Mouse (Mus musculus) bone marrow, adult 2 months (tissue): Measurements from ENCODE around the gene Pfkfb4. TPM values are rescaled to one million over a fixed set of nuclear protein-coding genes. Genes with fewer than 3 reads are reported as not detected.

Experiments
- H3K27ac ChIP-seq: fragments of 200-500 bp; 2 replicates; pipeline ENCODE4 v1.5.1; 2012; ENCODE audit warnings: low read depth, mild to moderate bottlenecking, control low read depth, inconsistent platforms, low read length; ENCODE audit not compliant: control insufficient read depth, poor library complexity, insufficient read depth
- H3K4me1 ChIP-seq: fragments of 200-500 bp; 2 replicates; pipeline ENCODE4 v1.6.1; 2011; ENCODE audit warnings: low read length; ENCODE audit not compliant: control insufficient read depth, insufficient read depth
- H3K4me3 ChIP-seq: fragments of 200-500 bp; replicated peaks from 2 replicates; pipeline ENCODE3; 2011; ENCODE audit warnings: mild to moderate bottlenecking, low read depth, low read length, control low read depth; ENCODE audit not compliant: control insufficient read depth
- CTCF ChIP-seq: fragments of 200-500 bp; IDR thresholded peaks from 2 replicates; pipeline ENCODE4 v1.5.1; 2011; ENCODE audit warnings: low read length, control low read depth; ENCODE audit not compliant: control insufficient read depth, insufficient read depth
- POLR2A ChIP-seq: fragments of 200-500 bp; IDR thresholded peaks from 2 replicates; pipeline ENCODE4 v1.6.1; 2011; ENCODE audit warnings: low read depth, mild to moderate bottlenecking, control low read depth, low read length, borderline replicate concordance; ENCODE audit not compliant: control insufficient read depth
- WGBS: fragments of 180-500 bp; shearing (Covaris S2); methylation state at CpG from one replicate; pipeline ENCODE4 v1.1.7; 2018; 5-methylcytosine and 5-hydroxymethylcytosine counted together
- polyA plus RNA-seq: library from polyadenylated mRNA; stranded (reverse); fragments of >200 nt; gene quantifications from 2 replicates; pipeline ENCODE4 v1.2.4, GENCODE M21; 2011; ENCODE audit warnings: low replicate concordance; ENCODE audit not compliant: missing spikeins, insufficient read depth, insufficient read length

Gene Pfkfb4
- polyA plus RNA-seq, 1 experiment, result 35.2 TPM

DNA sequence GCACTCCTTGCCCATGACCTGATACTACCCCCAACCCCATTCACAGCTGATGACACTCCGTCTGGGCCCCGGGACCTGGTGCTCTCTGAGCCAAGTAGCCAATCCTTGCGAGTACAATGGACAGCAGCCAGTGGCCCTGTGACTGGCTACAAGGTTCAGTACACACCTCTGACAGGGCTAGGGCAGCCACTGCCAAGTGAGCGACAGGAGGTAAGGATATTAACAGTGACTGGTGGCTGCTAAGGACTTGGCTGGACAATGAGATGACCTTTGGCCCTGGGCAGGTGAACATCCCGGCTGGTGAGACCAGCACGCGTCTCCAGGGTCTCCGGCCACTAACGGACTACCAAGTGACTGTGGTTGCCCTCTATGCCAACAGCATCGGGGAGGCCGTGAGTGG, 35.7 kb upstream of the Pfkfb4 start:
- Histone ChIP-seq H3K4me3 (no peak overlapping the region), H3K4me1 (no peaks in the 10 kb centered on the region), H3K27ac (no peak overlapping the region)
- 90% methylated on average over 11 of the region's 11 CpGs for WGBS
- TF ChIP-seq CTCF (no peak), POLR2A (no peak)

GRCm38 (mm10) chr9:108963577-108963976, 28.0 kb upstream of the Pfkfb4 start:
- H3K4me1 ChIP-seq, result no peaks in the 10 kb centered on the region
- no peak overlapping the region for H3K4me3 ChIP-seq
- WGBS, result 77% methylated on average over 3 of the region's 3 CpGs
- TF ChIP-seq CTCF, result no peak
- no peak for TF ChIP-seq POLR2A
- no peak overlapping the region for H3K27ac ChIP-seq

GRCm38 (mm10) chr9:108964338-108964737, 27.2 kb upstream of the Pfkfb4 start:
- no peak overlapping the region for H3K4me3 ChIP-seq
- H3K4me1 ChIP-seq, result no peaks in the 10 kb centered on the region
- no peak overlapping the region for H3K27ac ChIP-seq
- TF ChIP-seq CTCF, result no peak
- TF ChIP-seq POLR2A, result no peak
- 65% methylated on average over 6 of the region's 6 CpGs for WGBS

- WGBS, result 60% methylated on average over 8 of the region's 8 CpGs
- Histone ChIP-seq H3K4me1 (no peaks in the 10 kb centered on the region), H3K27ac (no peak overlapping the region), H3K4me3 (no peak overlapping the region)
- no peak for TF ChIP-seq POLR2A
- TF ChIP-seq CTCF, result no peak
Observed at GRCm38 (mm10) chr9:108970623-108971022, 21.0 kb upstream of the Pfkfb4 start.

DNA sequence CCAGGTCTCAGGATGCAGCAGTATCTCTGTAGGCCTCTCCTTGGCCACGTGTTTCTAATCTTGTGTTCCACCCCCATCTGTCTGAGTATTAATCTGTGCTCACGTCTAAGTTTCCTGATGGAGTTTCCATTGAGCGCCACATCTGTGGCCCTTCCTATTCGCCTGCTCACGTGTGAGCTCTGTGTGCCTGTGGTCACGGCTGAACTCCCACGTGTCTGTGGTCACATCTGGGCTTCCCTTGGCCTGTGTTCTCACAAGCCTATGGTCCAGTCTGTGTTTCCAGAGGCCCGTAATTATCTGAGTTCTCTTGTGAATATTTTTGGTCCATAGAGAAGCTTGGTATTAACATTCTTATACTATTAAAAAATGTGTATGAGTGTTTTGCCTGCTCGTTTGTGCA, 15.1 kb upstream of the Pfkfb4 start:
- H3K4me3 ChIP-seq, result no peak overlapping the region
- no peak for TF ChIP-seq POLR2A
- TF ChIP-seq CTCF, result no peak
- 61% methylated on average over 9 of the region's 9 CpGs for WGBS
- H3K27ac ChIP-seq, result no peak overlapping the region
- H3K4me1 ChIP-seq, result no peaks in the 10 kb centered on the region

DNA sequence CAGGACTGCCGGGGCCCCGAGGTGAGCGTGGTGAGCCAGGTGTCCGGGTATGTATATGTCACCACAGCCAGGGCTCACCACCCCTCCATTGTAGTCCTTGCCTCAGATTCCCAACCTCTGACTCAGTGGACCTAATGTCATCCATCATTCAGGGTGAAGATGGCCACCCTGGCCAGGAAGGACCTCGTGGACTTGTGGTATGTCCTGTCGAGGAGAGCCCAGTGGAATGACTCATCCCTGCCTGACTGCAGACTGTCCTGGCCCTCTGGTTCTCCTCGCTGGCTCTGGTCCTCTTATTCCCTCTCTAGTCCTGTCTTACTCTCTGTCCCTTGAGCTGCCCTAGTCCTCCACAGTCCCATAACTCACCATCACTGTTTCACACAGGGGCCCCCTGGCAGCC, 13.6 kb upstream of the Pfkfb4 start:
- Histone ChIP-seq H3K4me3 (no peak overlapping the region), H3K4me1 (no peaks in the 10 kb centered on the region; the same call in 1 of the 2 replicates), H3K27ac (no peak overlapping the region)
- 64% methylated on average over 7 of the region's 7 CpGs for WGBS
- TF ChIP-seq POLR2A, result no peak
- TF ChIP-seq CTCF, result no peak

DNA sequence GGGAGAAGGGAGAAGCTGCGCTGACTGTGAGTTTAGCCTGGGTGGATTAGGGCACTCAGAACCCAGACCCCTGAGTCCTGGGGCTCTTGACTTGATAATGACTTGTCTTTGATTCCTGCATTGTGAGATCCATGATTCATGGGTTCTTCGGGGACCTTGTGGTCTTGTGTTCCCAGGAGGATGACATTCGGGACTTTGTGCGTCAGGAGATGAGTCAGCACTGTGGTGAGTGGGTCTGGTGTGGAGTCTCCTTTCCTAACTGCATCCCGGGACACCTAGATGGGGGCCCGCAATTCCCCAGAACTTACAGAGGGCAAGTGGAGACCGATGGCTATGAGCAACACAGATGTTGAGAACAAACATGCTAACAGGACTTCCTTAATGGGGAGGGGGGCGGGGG, 9.1 kb upstream of the Pfkfb4 start:
- Histone ChIP-seq H3K4me3 (no peak overlapping the region), H3K27ac (no peak overlapping the region), H3K4me1 (no peaks in the 10 kb centered on the region; the same call in 1 of the 2 replicates)
- TF ChIP-seq POLR2A, result no peak
- WGBS, result 45% methylated on average over 8 of the region's 8 CpGs

DNA sequence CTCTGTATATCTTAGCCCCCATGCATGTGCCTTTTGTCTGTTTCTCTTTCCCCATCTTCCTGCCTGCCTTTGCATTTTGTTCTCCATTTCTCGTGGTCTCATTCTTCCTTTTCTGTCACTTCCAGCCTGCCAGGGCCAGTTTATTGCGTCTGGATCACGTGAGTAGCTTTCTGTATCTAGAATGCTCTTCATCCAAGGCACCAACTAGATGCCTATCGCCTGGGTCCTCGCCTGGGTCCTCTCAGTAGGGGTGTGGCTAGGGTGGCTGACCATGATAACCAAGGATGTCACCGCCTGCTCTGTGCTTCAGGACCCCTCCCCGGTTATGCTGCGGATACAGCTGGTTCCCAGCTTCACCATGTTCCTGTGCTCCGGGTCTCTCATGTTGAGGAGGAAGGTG, 8.4 kb upstream of the Pfkfb4 start:
- H3K27ac ChIP-seq, result no peak overlapping the region

GRCm38 (mm10) chr9:108985710-108986109, 5.9 kb upstream of the Pfkfb4 start, which contains the start of gene Ucn2:
Gene Ucn2, plus strand, starts transcription at chr9:108986010.
- no peak within 1 kb of the TSS for H3K27ac ChIP-seq
- WGBS, result 65% methylated on average over 4 of the region's 4 CpGs
- H3K4me1 ChIP-seq, result no peaks in the 10 kb centered on the region; the same call in 1 of the 2 replicates
- no peak within 1 kb of the TSS for H3K4me3 ChIP-seq
- TF ChIP-seq POLR2A (no peak), CTCF (no peak)

More for the DNA sequence above, 8.4 kb upstream of the Pfkfb4 start:
- no peaks in the 10 kb centered on the region; the same call in 1 of the 2 replicates for H3K4me1 ChIP-seq
- H3K4me3 ChIP-seq, result no peak overlapping the region
- 36% methylated on average over 9 of the region's 9 CpGs for WGBS
- TF ChIP-seq POLR2A (no peak), CTCF (no peak)
